Mouse (Mus musculus): ENCODE measurements around the gene Canx.

GRCm38 (mm10) chr11:50354851-50355250, 29.4 kb upstream of the Canx start:
- TF ChIP-seq POLR2A (IDR thresholded peaks at IDR 0.05; ENCODE audit: insufficient read length, low read depth) (no peak), MAX (IDR thresholded peaks at IDR 0.05; ENCODE audit: low read depth) (no peak), POLR2AphosphoS2 (IDR thresholded peaks at IDR 0.05; ENCODE audit: insufficient read length, low read depth) (no peak), SRF (IDR thresholded peaks at IDR 0.05; ENCODE audit: control insufficient read depth, insufficient read length, low read depth) (no peak), USF1 (IDR thresholded peaks at IDR 0.05; ENCODE audit: low read depth) (no peak), MYOD1 (IDR thresholded peaks at IDR 0.05; ENCODE audit: control insufficient read depth in 1 of 3, insufficient read length in 2 of 3, low read depth in 2 of 3) (no peak), TCF12 (IDR thresholded peaks at IDR 0.05; ENCODE audit: insufficient read depth, poor library complexity, severe bottlenecking) (no peak), MYOG (IDR thresholded peaks at IDR 0.05; ENCODE audit: control insufficient read depth in 1 of 3, insufficient read depth in 1 of 3, insufficient read length in 2 of 3, low read depth in 2 of 3) (no peak), TCF3 (IDR thresholded peaks at IDR 0.05; ENCODE audit: insufficient read length, low read depth) (no peak)
